Mouse (Mus musculus) right cerebral cortex, postnatal 36 days (tissue): ENCODE results near the gene Hes7.
"Not testable (repeated sequence)": the region's sequence is repeated elsewhere in the genome, so short reads cannot be mapped to it uniquely, and the experiment has no call there.

Source experiments
- DNase-seq, 2 experiments: peaks; one replicate each; pipeline ENCODE4 v3.0.0; 2022; ENCODE audit warnings: low spot score in 2 of 2, mixed read lengths in 1 of 2

The Hes7 gene

GRCm38 (mm10) chr11:69088103-69088855 is 31.9 kb upstream of the Hes7 start, which contains the start of gene Vamp2:
Vamp2 (plus strand) TSS chr11:69088490.
- DNase-seq = peak; percentile 90 to 91

GRCm38 (mm10) chr11:69088856-69089615 is 31.2 kb upstream of the Hes7 start:
- no peak for DNase-seq

DNA sequence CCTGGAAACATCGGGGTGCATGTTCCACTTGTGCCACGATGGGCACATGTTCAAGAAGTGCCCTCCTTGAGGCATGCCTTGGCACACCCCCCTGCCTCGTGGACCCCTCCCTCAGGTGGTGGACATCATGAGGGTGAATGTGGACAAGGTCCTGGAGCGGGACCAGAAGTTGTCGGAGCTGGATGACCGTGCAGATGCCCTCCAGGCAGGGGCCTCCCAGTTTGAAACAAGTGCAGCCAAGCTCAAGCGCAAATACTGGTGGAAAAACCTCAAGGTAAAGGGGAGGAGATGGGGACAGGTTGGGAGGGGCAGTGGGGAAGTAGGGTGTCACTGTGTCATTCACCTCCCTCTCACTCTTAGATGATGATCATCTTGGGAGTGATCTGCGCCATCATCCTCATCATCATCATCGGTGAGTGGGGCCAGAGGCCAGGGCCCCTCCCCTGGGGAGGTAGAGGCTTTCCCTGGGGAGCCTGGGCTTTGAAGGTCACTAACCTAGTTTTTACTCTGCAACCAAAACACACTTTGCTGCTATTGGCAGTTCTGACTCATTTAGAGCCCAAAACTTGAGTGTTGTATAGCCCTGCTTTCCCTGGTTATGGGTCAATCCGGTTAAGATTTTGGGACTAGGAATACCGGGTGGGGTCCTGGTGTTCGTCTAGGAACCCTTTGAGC is 30.5 kb upstream of the Hes7 start:
- DNase-seq = no peak

GRCm38 (mm10) chr11:69090367-69090766 is 29.8 kb upstream of the Hes7 start:
- no peak for DNase-seq

GRCm38 (mm10) chr11:69091566-69092385 is 28.4 kb upstream of the Hes7 start:
- no peak for DNase-seq

DNA sequence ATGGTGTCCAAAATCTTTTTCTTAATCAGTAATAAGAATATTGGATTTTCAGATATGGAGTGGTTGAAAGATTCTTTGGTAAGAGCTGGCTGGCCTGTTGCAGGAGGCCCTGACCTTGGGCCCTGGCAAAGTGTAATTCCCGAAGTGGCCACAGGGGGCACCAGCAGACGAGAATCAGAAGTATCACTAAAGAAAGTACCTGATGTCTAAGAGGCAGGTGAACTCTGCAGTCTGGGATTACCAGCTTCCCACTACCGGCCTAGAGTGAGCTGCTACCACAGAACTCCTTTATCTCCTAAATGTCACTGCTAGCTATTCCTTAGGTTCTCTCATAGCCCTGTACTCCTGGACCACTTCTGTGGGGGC is 27.8 kb upstream of the Hes7 start:
- DNase-seq = no peak

DNA sequence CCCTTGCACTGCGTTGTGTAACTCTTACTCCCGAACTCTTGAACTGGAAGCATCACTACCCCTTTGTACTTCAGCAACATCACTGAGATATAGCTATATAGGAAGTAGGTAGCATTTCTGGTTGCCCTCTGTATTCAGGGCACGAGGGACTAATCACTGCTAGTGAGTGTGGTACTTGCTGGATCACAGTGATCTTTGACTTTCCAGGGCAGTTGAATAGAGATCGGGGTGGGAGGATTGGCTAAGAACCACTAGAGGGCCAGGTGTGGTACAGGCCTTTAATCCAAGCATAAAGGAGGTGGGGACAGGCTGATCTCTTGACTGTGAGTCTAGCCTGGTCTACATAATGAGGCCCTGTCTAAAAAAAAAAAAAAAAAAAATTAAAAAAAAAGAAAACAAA is 27.3 kb upstream of the Hes7 start:
- DNase-seq = no peak

DNA sequence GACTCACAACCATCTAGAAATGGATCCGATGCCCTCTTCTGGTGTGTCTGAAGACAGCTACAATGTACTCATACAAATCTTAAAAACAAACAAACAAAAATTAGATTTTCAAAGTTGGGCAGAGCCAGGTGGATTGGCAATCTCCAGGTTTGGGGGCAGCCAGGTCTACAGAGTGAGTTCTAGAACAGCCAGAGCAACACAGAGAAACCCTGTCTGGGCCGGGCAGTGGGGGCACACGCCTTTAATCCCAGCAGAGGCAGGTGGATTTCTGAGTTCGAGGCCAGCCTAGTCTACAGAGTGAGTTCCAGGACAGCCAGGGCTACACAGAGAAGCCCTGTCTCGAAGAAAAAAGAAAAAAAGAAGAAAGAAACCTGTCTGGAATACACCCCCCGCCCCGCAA is 26.3 kb upstream of the Hes7 start:
- not testable (repeated sequence) for DNase-seq

GRCm38 (mm10) chr11:69094697-69095429 is 25.3 kb upstream of the Hes7 start, which contains the start of gene Per1:
Per1 (plus strand) TSS chr11:69095217.
- DNase-seq = peak; percentile 100

GRCm38 (mm10) chr11:69095511-69096231 is 24.5 kb upstream of the Hes7 start:
- DNase-seq = no peak

DNA sequence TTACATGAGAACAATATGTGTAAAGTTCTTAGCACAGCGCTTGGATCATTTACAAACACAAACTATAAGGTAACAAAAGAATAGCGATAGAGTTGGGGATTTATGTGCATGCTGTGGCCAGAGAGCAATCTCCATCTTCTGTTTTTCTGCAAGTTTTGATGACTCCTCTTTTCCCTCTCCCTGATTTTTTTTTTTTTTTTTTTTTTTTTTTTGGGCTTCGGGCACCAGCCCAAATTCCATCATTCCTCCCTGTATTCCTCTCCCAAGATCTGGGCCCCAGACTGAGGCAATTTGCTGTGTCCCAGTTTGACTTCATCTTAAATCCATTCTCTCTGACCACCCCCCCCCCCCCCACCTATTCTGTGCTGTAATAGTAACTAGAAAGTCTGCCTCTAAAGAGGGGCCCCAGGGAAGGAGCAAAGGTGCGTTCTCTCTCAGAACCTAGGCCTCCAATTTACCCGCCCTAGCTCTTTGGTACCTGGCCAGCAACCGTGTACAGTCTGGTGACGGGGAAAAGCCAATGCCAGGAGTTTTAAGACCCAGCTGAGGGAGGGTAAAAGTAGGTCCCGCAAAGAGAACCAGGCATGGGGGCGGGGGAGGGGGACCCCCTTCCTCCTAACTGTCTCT is 23.7 kb upstream of the Hes7 start:
- DNase-seq = no peak

- DNase-seq = peak; percentile 95
These were observed 23.0 kb upstream of the Hes7 start for GRCm38 (mm10) chr11:69096987-69097900.

DNA sequence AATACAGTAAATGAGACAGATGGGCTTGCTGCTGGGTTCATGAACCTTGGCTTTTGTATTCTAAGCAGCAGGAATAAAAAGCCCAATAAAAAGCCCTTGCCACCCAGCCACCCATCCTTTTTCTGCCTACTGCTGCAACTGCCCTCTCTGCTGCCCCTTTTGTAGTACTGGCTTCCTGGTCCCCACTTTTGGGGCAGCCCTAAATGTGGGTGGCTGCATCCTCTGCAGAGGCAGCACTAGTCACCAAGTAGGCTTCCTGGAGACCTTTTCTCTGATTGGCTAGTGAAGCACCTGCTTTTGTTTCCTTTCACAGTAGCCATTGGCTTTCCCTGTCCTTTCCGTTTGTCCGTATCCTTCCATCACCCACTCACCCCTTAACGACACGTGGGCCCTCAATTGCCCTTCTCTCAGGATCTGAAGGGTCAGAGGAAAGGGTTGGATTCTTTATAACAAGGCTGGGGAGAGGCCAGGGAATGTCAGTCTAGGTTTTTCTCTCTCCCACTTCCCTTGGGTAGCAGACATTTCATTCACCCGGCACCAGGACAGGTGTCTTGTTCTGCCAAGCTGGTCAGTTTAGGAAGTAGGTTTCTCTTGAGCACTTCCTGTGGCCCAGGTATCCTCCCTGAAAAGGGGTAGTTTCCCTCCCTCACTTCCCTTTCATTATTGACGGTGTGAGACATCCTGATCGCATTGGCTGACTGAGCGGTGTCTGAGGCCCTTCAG is 22.0 kb upstream of the Hes7 start:
- DNase-seq = no peak

- DNase-seq = peak; percentile 94 to 96
These were observed 21.5 kb upstream of the Hes7 start for GRCm38 (mm10) chr11:69098762-69099091.

GRCm38 (mm10) chr11:69099177-69099914 is 20.9 kb upstream of the Hes7 start:
- DNase-seq = no peak

- DNase-seq = peak; percentile 88 to 93
These were observed 20.3 kb upstream of the Hes7 start for GRCm38 (mm10) chr11:69099915-69100345.

GRCm38 (mm10) chr11:69100639-69101360 is 19.4 kb upstream of the Hes7 start:
- DNase-seq = no peak
